13 mouse cellular contexts compared by ENCODE assay signal in genomic region chr13:37506701-37507100, GRCm38 (mm10).
DNase-seq lines count a peak whose midpoint lies in the region; ATAC-seq and TF ChIP-seq lines count a peak whose summit lies in the region.
"Had no signal": no experiment of that assay in that cellular context is flagged by ENCODE, and none has a peak within 500 bp of the region (broad histone marks: within the 10 kb centered on the region; RNA-seq: fewer than 3 reads in every experiment).

No protein-coding gene starts in this region.

- no peak for TF ChIP-seq CTCF in gastrocnemius, adult 2 months (IDR thresholded peaks at IDR 0.05)

- intact Hi-C loops in gastrocnemius, adult 2 months (cut with DNase I) = no loop called here

- ATAC-seq in kidney, embryonic 15.5 days (replicated peaks; ENCODE audit: low FRiP score) = no peak
- ATAC-seq in stomach, embryonic 16.5 days (ENCODE audit: insufficient read depth, low FRiP score) = no peak
- ATAC-seq: activated CD4-positive, CD25-positive, alpha-beta regulatory T cell, adult 4 months; forebrain, embryonic 14.5 days had no signal

- no peaks in the 10 kb centered on the region for H3K9me3 ChIP-seq in kidney, embryonic 15.5 days (replicated peaks)
- no peaks in the 10 kb centered on the region for H3K9me3 ChIP-seq in stomach, embryonic 16.5 days (replicated peaks; ENCODE audit: control insufficient read depth, low read length)
- H3K9me3 ChIP-seq: midbrain, embryonic 10.5 days had no signal

- H3K4me3 ChIP-seq in gastrocnemius, adult 2 months = no peak overlapping the region
- no peak overlapping the region for H3K4me3 ChIP-seq in kidney, embryonic 15.5 days (replicated peaks)
- no peak overlapping the region for H3K4me3 ChIP-seq in stomach, embryonic 16.5 days (replicated peaks; ENCODE audit: low read length)
- H3K4me3 ChIP-seq: midbrain, embryonic 10.5 days had no signal

- H3K27me3 ChIP-seq in kidney, embryonic 15.5 days = no peaks in the 10 kb centered on the region
- H3K27me3 ChIP-seq in stomach, embryonic 16.5 days (ENCODE audit: control insufficient read depth, insufficient read depth, low read length) = no peaks in the 10 kb centered on the region

- H3K36me3 ChIP-seq in kidney, embryonic 15.5 days = no peaks in the 10 kb centered on the region
- H3K36me3 ChIP-seq in stomach, embryonic 16.5 days (ENCODE audit: control insufficient read depth, insufficient read depth, low read length) = no peaks in the 10 kb centered on the region
- H3K36me3 ChIP-seq: midbrain, embryonic 10.5 days had no signal

- H3K27ac ChIP-seq in gastrocnemius, adult 2 months = peak overlapping the region; percentile 81
- peak overlapping the region; percentile 85 for H3K27ac ChIP-seq in kidney, embryonic 15.5 days
- peak overlapping the region; percentile 92 for H3K27ac ChIP-seq in stomach, embryonic 16.5 days (ENCODE audit: low read length)

- no peak overlapping the region for H3K4me2 ChIP-seq in kidney, embryonic 15.5 days
- H3K4me2 ChIP-seq in stomach, embryonic 16.5 days (ENCODE audit: low read depth, low read length) = no peak overlapping the region

- H3K4me1 ChIP-seq in kidney, embryonic 15.5 days = peaks cover 55% of the 10 kb centered on the region
- peaks cover 40% of the 10 kb centered on the region for H3K4me1 ChIP-seq in stomach, embryonic 16.5 days (ENCODE audit: control insufficient read depth, insufficient read depth, low read length)

- DNase-seq in gastrocnemius, adult 2 months = no peak
- no peak for DNase-seq in gastrocnemius, postnatal 4 days (ENCODE audit: low spot score in 2 of 2)
- DNase-seq in kidney, adult 18-20 months = no peak
- peak; percentile 56 for DNase-seq in ovary, postnatal 36 days (ENCODE audit: low spot score)
- no peak for DNase-seq in ovary, postnatal 14 days (ENCODE audit: low spot score)
- DNase-seq in retina, postnatal 1 day = no peak
- DNase-seq: B cell, adult 2 months; cerebellum, adult 11 months had no signal

- WGBS in kidney, embryonic 15.5 days = 75% methylated on average over 8 of the region's 8 CpGs
- 65% methylated on average over 8 of the region's 8 CpGs for WGBS in stomach, embryonic 16.5 days

- H3K9ac ChIP-seq in kidney, embryonic 15.5 days = no peak overlapping the region
- no peak overlapping the region for H3K9ac ChIP-seq in stomach, embryonic 16.5 days (ENCODE audit: low read length)
